Mouse (Mus musculus): ENCODE measurements around the gene Gm5725. TPM values are rescaled to one million over a fixed set of nuclear protein-coding genes. Genes with fewer than 3 reads are reported as not detected.
"Not testable (repeated sequence)": the region's sequence is repeated elsewhere in the genome, so short reads cannot be mapped to it uniquely, and the experiment has no call there.

The Gm5725 gene
- not detected in 2 replicates for polyA plus RNA-seq (2015; fragmentation: Nextera tagmentation; extraction: Ambion mirVana)

DNA sequence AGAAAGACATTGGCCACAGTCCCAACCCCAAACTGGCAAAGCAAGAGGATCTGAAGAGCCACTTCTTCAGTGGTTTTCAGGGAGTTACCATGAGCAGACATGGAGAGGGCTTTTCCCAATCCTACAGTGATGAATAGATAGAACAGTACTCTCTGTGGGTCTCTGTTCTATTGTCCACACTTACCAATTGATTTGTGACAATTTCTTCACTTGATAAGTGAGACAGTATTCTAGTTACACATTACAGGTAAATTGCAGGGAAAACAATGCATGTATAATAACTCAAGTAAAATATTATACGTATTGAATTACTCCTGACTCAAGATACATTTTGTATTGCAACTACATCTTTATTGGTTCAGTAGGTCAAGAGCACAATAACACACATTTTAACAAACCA is at the start of gene Gm5725:
Gene Gm5725 (minus strand): TSS at position 101 of the 400 bp plus-strand sequence.
- H3K27me3 ChIP-seq (replicated peaks); H3K9me3 ChIP-seq; H3K9ac ChIP-seq; H3K4me2 ChIP-seq (replicated peaks); H3K4me3 ChIP-seq (replicated peaks); H3K4me1 ChIP-seq (replicated peaks); H3K27ac ChIP-seq; ATAC-seq; H3K36me3 ChIP-seq: not testable (repeated sequence)
- no CpG with 5 or more reads among the region's 1 CpGs for WGBS

- not testable (repeated sequence) for H3K27ac ChIP-seq; ATAC-seq; H3K27me3 ChIP-seq (replicated peaks); H3K4me3 ChIP-seq (replicated peaks); H3K4me2 ChIP-seq (replicated peaks); H3K9me3 ChIP-seq; H3K9ac ChIP-seq; H3K4me1 ChIP-seq (replicated peaks); H3K36me3 ChIP-seq
- WGBS: no CpG with 5 or more reads among the region's 1 CpGs
These were observed 12.0 kb downstream of the Gm5725 start, which contains the start of gene Vmn1r135 for GRCm38 (mm10) chr7:21832051-21832450. Gene Vmn1r135, plus strand, starts transcription at chr7:21832351.

GRCm38 (mm10) chr7:21796628-21797027 is 47.4 kb downstream of the Gm5725 start, which contains the start of gene Gm4177:
Gene Gm4177, minus strand, starts transcription at chr7:21796728.
- H3K27me3 ChIP-seq (replicated peaks); H3K36me3 ChIP-seq; H3K9me3 ChIP-seq; H3K4me2 ChIP-seq (replicated peaks); H3K9ac ChIP-seq; H3K4me1 ChIP-seq (replicated peaks); H3K4me3 ChIP-seq (replicated peaks); ATAC-seq; H3K27ac ChIP-seq: not testable (repeated sequence)
- WGBS: no CpG with 5 or more reads among the region's 3 CpGs

Other genes starting within 250 kb of the Gm5725 start
- gene Vmn1r132, start 230.2 kb downstream of the Gm5725 start, polyA plus RNA-seq (2015; fragmentation: Nextera tagmentation; extraction: Ambion mirVana): not detected in 2 replicates
- not detected in 2 replicates for gene Gm4175, start 82.8 kb downstream of the Gm5725 start, polyA plus RNA-seq (2015; fragmentation: Nextera tagmentation; extraction: Ambion mirVana)
- not detected in 2 replicates for gene Gm4177, start 47.5 kb downstream of the Gm5725 start, polyA plus RNA-seq (2015; fragmentation: Nextera tagmentation; extraction: Ambion mirVana)
- not detected in 2 replicates for gene Vmn1r135, start 11.9 kb downstream of the Gm5725 start, polyA plus RNA-seq (2015; fragmentation: Nextera tagmentation; extraction: Ambion mirVana)
- gene Gm5891, start 77.0 kb upstream of the Gm5725 start, polyA plus RNA-seq (2015; fragmentation: Nextera tagmentation; extraction: Ambion mirVana): not detected in 2 replicates
- not detected in 2 replicates for gene Vmn1r137, start 150.3 kb upstream of the Gm5725 start, polyA plus RNA-seq (2015; fragmentation: Nextera tagmentation; extraction: Ambion mirVana)
- not detected in 2 replicates for gene Vmn1r138, start 184.6 kb upstream of the Gm5725 start, polyA plus RNA-seq (2015; fragmentation: Nextera tagmentation; extraction: Ambion mirVana)
- not detected in 2 replicates for gene Gm6176, start 212.0 kb upstream of the Gm5725 start, polyA plus RNA-seq (2015; fragmentation: Nextera tagmentation; extraction: Ambion mirVana)
- gene Vmn1r139, start 224.8 kb upstream of the Gm5725 start, polyA plus RNA-seq (2015; fragmentation: Nextera tagmentation; extraction: Ambion mirVana): not detected in 2 replicates

Measured in intestine, embryonic 15.5 days (tissue).